Mouse (Mus musculus) megakaryocyte-erythroid progenitor cell, adult 5-6 weeks (primary cell): ENCODE results near the gene Lhfpl5. TPM values are rescaled to one million over a fixed set of nuclear protein-coding genes. Genes with fewer than 3 reads are reported as not detected.
"Not testable (repeated sequence)": the region's sequence is repeated elsewhere in the genome, so short reads cannot be mapped to it uniquely, and the experiment has no call there.

ENCODE experiments used
- ATAC-seq: replicated peaks from 2 replicates; pipeline ENCODE4 v1.8.0; 2016; ENCODE audit warnings: mild to moderate bottlenecking, inconsistent platforms; ENCODE audit not compliant: severe bottlenecking, poor library complexity, low FRiP score, low TSS enrichment
- total RNA-seq, 2 experiments: library from RNA; stranded (forward) in 1 of 2; stranded (reverse) in 1 of 2; fragments of 200-1000, 215-1000 nt in 1 of 2; fragments of >200 nt in 1 of 2; fragmentation: Nextera tagmentation in 1 of 2; gene quantifications; 2 replicates each; pipeline ENCODE4 v1.2.3; 2014 to 2017

The Lhfpl5 gene
- total RNA-seq (2014; fragmentation: Nextera tagmentation): not detected in 2 replicates
- total RNA-seq (2017): not detected in 2 replicates

- ATAC-seq: peak; percentile 68
Measured at GRCm38 (mm10) chr17:28575244-28576125, at the start of gene Lhfpl5. TSS of gene Lhfpl5 (plus strand) at chr17:28575641.

- ATAC-seq: no peak
Measured at GRCm38 (mm10) chr17:28527184-28528042, 48.0 kb upstream of the Lhfpl5 start.

- ATAC-seq: peak; percentile 53
Measured at GRCm38 (mm10) chr17:28528043-28528351, 47.4 kb upstream of the Lhfpl5 start.

GRCm38 (mm10) chr17:28529116-28529515 is 46.3 kb upstream of the Lhfpl5 start:
- no peak for ATAC-seq

GRCm38 (mm10) chr17:28530506-28530905 is 44.9 kb upstream of the Lhfpl5 start, which contains the start of gene Armc12:
TSS of gene Armc12 (plus strand) at chr17:28530806.
- ATAC-seq: no peak

GRCm38 (mm10) chr17:28531946-28532345 is 43.5 kb upstream of the Lhfpl5 start:
- ATAC-seq: 0 out of 2 replicates have a peak, but pooled peaks have one; percentile 47

GRCm38 (mm10) chr17:28532557-28532956 is 42.9 kb upstream of the Lhfpl5 start:
- no peak for ATAC-seq

- ATAC-seq: no peak
Measured at GRCm38 (mm10) chr17:28533327-28533726, 42.1 kb upstream of the Lhfpl5 start.

- no peak for ATAC-seq
Measured at GRCm38 (mm10) chr17:28537881-28538280, 37.6 kb upstream of the Lhfpl5 start.

GRCm38 (mm10) chr17:28546925-28547324 is 28.5 kb upstream of the Lhfpl5 start:
- ATAC-seq: no peak

- no peak for ATAC-seq
Measured at GRCm38 (mm10) chr17:28548550-28548949, 26.9 kb upstream of the Lhfpl5 start.

GRCm38 (mm10) chr17:28549111-28549510 is 26.3 kb upstream of the Lhfpl5 start, which contains the start of gene Clpsl2:
TSS of gene Clpsl2 (plus strand) at chr17:28549411.
- no peak for ATAC-seq

- peak; percentile 48; the same call in 1 of the 2 replicates for ATAC-seq
Measured at GRCm38 (mm10) chr17:28553040-28553793, 22.2 kb upstream of the Lhfpl5 start.

GRCm38 (mm10) chr17:28554021-28554420 is 21.4 kb upstream of the Lhfpl5 start:
- not testable (repeated sequence) for ATAC-seq

- peak; percentile 78 for ATAC-seq
Measured at GRCm38 (mm10) chr17:28556635-28557396, 18.6 kb upstream of the Lhfpl5 start.

GRCm38 (mm10) chr17:28557772-28558171 is 17.7 kb upstream of the Lhfpl5 start:
- ATAC-seq: no peak

GRCm38 (mm10) chr17:28560598-28560997 is 14.8 kb upstream of the Lhfpl5 start, which contains the start of gene Clps:
TSS of gene Clps (minus strand) at chr17:28560766.
- ATAC-seq: no peak

GRCm38 (mm10) chr17:28561613-28562012 is 13.8 kb upstream of the Lhfpl5 start:
- no peak for ATAC-seq

GRCm38 (mm10) chr17:28565181-28565580 is 10.3 kb upstream of the Lhfpl5 start:
- ATAC-seq: no peak
